1 mouse cellular context compared by ENCODE assay signal in genomic region chr15:99817343-99818235, GRCm38 (mm10).
A peak's percentile ranks its signal among the peaks of the same experiment; 100 is the strongest.
TF ChIP-seq lines count a peak whose summit lies in the region.

No protein-coding gene starts in this region.

TF ChIP-seq in CH12.LX, 34 proteins besides CTCF, POLR2A, EP300 and RAD21 (continued from another document):
- TF ChIP-seq MAFK (IDR thresholded peaks at IDR 0.05; ENCODE audit: insufficient replicate concordance, low read length): peak; percentile 52; the same call in 1 of the 2 replicates
- no peak for TF ChIP-seq NRF1 (IDR thresholded peaks at IDR 0.05; ENCODE audit: low read depth, low read length)
- peak; percentile 71; the same call in 1 of the 2 replicates for TF ChIP-seq SIN3A (IDR thresholded peaks at IDR 0.05; ENCODE audit: low read length)
- TF ChIP-seq GABPA (IDR thresholded peaks at IDR 0.05; ENCODE audit: insufficient replicate concordance, low read depth, low read length): no peak
- no peak for TF ChIP-seq POLR2AphosphoS2 (IDR thresholded peaks at IDR 0.05; ENCODE audit: low read depth, low read length)
- no peak for TF ChIP-seq ZNF384 (IDR thresholded peaks at IDR 0.05; ENCODE audit: low read depth, low read length)
- TF ChIP-seq UBTF (IDR thresholded peaks at IDR 0.05; ENCODE audit: low read depth, low read length): no peak
- no peak for TF ChIP-seq PAX5 (IDR thresholded peaks at IDR 0.05; ENCODE audit: low read length)
- TF ChIP-seq IRF4 (IDR thresholded peaks at IDR 0.05; ENCODE audit: low read depth, low read length): peak; percentile 92
- TF ChIP-seq MAZ (IDR thresholded peaks at IDR 0.05; ENCODE audit: low read depth, low read length): peak; percentile 73
- TF ChIP-seq USF1 (IDR thresholded peaks at IDR 0.05; ENCODE audit: low read depth, low read length): no peak
- TF ChIP-seq RCOR1 (conservative IDR thresholded peaks at IDR 0.05; ENCODE audit: low read depth, low read length): 0 out of 2 replicates have a peak, but pooled peaks have one; percentile 22
